Mouse (Mus musculus) fat pad, adult 2 months (tissue): Measurements from ENCODE around the gene G3bp1.

Experiments
- DNase-seq: peaks from one replicate; pipeline ENCODE4 v3.0.0-alpha.2; 2011; ENCODE audit warnings: low read depth, low spot score; ENCODE audit errors: extremely low read depth

G3bp1 gene

GRCm38 (mm10) chr11:55469048-55469843 lies at the start of gene G3bp1:
Gene G3bp1, plus strand, starts transcription at chr11:55469685.
- peak; percentile 100 for DNase-seq

GRCm38 (mm10) chr11:55422978-55423377 lies 46.5 kb upstream of the G3bp1 start, which contains the start of gene Sparc:
Gene Sparc, minus strand, starts transcription at chr11:55423183.
- no peak for DNase-seq

- DNase-seq, result no peak
Observed at GRCm38 (mm10) chr11:55423756-55424155, 45.7 kb upstream of the G3bp1 start.

GRCm38 (mm10) chr11:55424746-55425360 lies 44.6 kb upstream of the G3bp1 start:
- DNase-seq, result no peak

GRCm38 (mm10) chr11:55428186-55429012 lies 41.1 kb upstream of the G3bp1 start:
- DNase-seq, result no peak

- DNase-seq, result no peak
Observed at GRCm38 (mm10) chr11:55429973-55430372, 39.5 kb upstream of the G3bp1 start.

GRCm38 (mm10) chr11:55432981-55433380 lies 36.5 kb upstream of the G3bp1 start:
- no peak for DNase-seq

- no peak for DNase-seq
Observed at GRCm38 (mm10) chr11:55436089-55436488, 33.4 kb upstream of the G3bp1 start.

GRCm38 (mm10) chr11:55438031-55438430 lies 31.5 kb upstream of the G3bp1 start:
- no peak for DNase-seq

GRCm38 (mm10) chr11:55439718-55440117 lies 29.8 kb upstream of the G3bp1 start:
- no peak for DNase-seq

GRCm38 (mm10) chr11:55444772-55445171 lies 24.7 kb upstream of the G3bp1 start:
- DNase-seq, result no peak

GRCm38 (mm10) chr11:55446579-55446978 lies 22.9 kb upstream of the G3bp1 start:
- DNase-seq, result peak; percentile 81

- no peak for DNase-seq
Observed at GRCm38 (mm10) chr11:55449531-55449930, 20.0 kb upstream of the G3bp1 start.

GRCm38 (mm10) chr11:55450311-55450710 lies 19.2 kb upstream of the G3bp1 start:
- DNase-seq, result no peak

- DNase-seq, result no peak
Observed at GRCm38 (mm10) chr11:55453640-55454039, 15.8 kb upstream of the G3bp1 start.

- DNase-seq, result no peak
Observed at GRCm38 (mm10) chr11:55455166-55455565, 14.3 kb upstream of the G3bp1 start.

GRCm38 (mm10) chr11:55458501-55458900 lies 11.0 kb upstream of the G3bp1 start:
- no peak for DNase-seq

- no peak for DNase-seq
Observed at GRCm38 (mm10) chr11:55459850-55460558, 9.5 kb upstream of the G3bp1 start.

GRCm38 (mm10) chr11:55460559-55461018 lies 8.9 kb upstream of the G3bp1 start:
- no peak for DNase-seq

GRCm38 (mm10) chr11:55461019-55461645 lies 8.4 kb upstream of the G3bp1 start, which contains the start of gene Atox1:
Gene Atox1, minus strand, starts transcription at chr11:55461239.
- peak; percentile 95 for DNase-seq
